Mouse (Mus musculus) ES-E14 (cell line): ENCODE measurements around the gene Lrrc8e.

Experiments
- HCFC1 ChIP-seq: IDR thresholded peaks from 2 replicates; pipeline ENCODE4 v1.6.1; 2012; ENCODE audit warnings: low read length, inconsistent platforms, borderline replicate concordance; ENCODE audit not compliant: insufficient read depth
- ZC3H11A ChIP-seq: IDR thresholded peaks from 2 replicates; pipeline ENCODE4 v1.6.1; 2012; ENCODE audit warnings: low read depth, mild to moderate bottlenecking, inconsistent platforms, low read length, borderline replicate concordance

GRCm38 (mm10) chr8:4205246-4206123 is 21.1 kb upstream of the Lrrc8e start:
- TF ChIP-seq ZC3H11A, result no peak
- TF ChIP-seq HCFC1, result no peak
